In genomic region chr10:93233665-93234194, GRCm38 (mm10) we compare ENCODE assay signal across 20 mouse cellular contexts.
DNase-seq lines count a peak whose midpoint lies in the region; ATAC-seq and TF ChIP-seq lines count a peak whose summit lies in the region.
"Had no signal": no experiment of that assay in that cellular context is flagged by ENCODE, and none has a peak within 500 bp of the region (broad histone marks: within the 10 kb centered on the region; RNA-seq: fewer than 3 reads in every experiment).

No protein-coding gene starts in this region.

- no peak overlapping the region for H3K4me3 ChIP-seq in layer of hippocampus, adult 2 months
- H3K4me3 ChIP-seq: embryonic facial prominence, embryonic 10.5 days; embryonic facial prominence, embryonic 12.5 days; forebrain, embryonic 13.5 days; forebrain, embryonic 15.5 days had no signal

- DNase-seq in cerebellum, adult 9-11 months: peak; percentile 1
- DNase-seq in cerebellum, adult 9-10 months: no peak
- DNase-seq in layer of hippocampus, adult 2 months (ENCODE audit: low spot score in 2 of 2): no peak
- DNase-seq in layer of hippocampus, adult 9-11 months: no peak
- DNase-seq in right cerebral cortex, postnatal 10 days (ENCODE audit: low spot score in 2 of 2): no peak
- DNase-seq: adrenal gland, adult 8-10 months; adrenal gland, postnatal 14 days; adrenal gland, postnatal 36 days; cerebellum, adult 11-12 months; cerebellum, adult 2 months; cerebellum, postnatal 10 days; cerebellum, postnatal 25 days; forebrain, postnatal 0 days had no signal

- ATAC-seq in granulocyte monocyte progenitor cell, adult 5-6 weeks (replicated peaks; ENCODE audit: poor library complexity, severe bottlenecking): 0 out of 2 replicates have a peak, but pooled peaks have one; percentile 18
- ATAC-seq: activated CD4-positive, CD25-positive, alpha-beta regulatory T cell, adult 4 months; forebrain, embryonic 13.5 days; forebrain, embryonic 15.5 days; forebrain, postnatal 0 days; Patski had no signal

- TF ChIP-seq CTCF in layer of hippocampus, adult 2 months (conservative IDR thresholded peaks at IDR 0.05): no peak

- H3K27ac ChIP-seq in layer of hippocampus, adult 2 months: peak overlapping the region; percentile 23; the same call in 1 of the 2 replicates
- H3K27ac ChIP-seq: embryonic facial prominence, embryonic 10.5 days; embryonic facial prominence, embryonic 12.5 days; forebrain, embryonic 13.5 days; forebrain, embryonic 15.5 days had no signal
